Mouse (Mus musculus) adrenal gland, postnatal 4 days (tissue): Measurements from ENCODE around the gene Fbxl18. TPM values are rescaled to one million over a fixed set of nuclear protein-coding genes. Genes with fewer than 3 reads are reported as not detected.
A peak's percentile ranks its signal among the peaks of the same experiment; 100 is the strongest.

Experiments
- DNase-seq, 2 experiments: peaks; one replicate each; pipeline ENCODE4 v3.0.0; 2021 to 2022; ENCODE audit warnings: low spot score in 2 of 2, mixed read lengths in 2 of 2
- total RNA-seq, 2 experiments: library from RNA; stranded (reverse); gene quantifications; 2 replicates each; pipeline ENCODE4 v1.2.3; 2021

The Fbxl18 gene
- total RNA-seq, 2 experiments from 2014 or later: 18.3 to 20.9 TPM

DNA sequence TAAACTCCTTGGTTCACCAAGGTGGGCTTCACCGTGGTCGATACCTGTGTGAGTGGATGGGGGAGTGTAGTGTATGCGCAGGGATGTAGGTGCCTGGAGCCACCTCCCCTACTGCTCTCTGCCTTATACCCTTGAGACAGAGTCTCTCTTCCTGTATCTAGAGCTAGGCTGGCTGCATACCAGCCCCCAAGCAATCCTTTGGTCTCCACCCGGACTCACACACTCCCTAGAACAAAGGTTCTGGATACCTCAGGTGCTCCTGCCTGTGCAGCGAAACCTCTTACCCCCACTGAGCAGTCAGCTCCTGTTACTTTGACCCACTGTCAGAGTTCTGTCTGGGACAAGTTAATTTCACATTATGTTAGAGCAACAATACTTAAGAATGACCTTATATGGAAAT, 69.6 kb downstream of the Fbxl18 start:
- no peak for DNase-seq

DNA sequence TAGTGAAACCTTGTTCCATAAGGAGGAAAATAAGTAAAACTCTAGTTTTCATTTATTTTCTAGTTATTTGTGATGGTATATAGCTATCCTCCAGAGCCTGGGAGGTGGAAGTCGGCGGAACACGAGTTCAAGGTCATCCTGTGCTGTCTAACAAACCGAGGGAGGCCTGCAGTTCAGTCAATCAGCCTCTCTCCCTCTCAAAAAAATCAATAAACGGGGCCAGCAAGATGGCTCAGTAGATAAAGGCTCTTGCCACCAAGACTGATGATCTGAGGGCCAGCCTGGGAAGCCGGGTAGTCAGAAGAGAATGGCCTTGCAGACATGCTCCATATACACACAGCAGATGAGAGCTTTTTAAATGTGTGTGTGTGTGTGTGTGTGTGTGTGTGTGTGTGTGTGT, 71.1 kb downstream of the Fbxl18 start:
- DNase-seq: no peak

- peak; percentile 71 to 86 for DNase-seq
These were observed 71.8 kb downstream of the Fbxl18 start for GRCm38 (mm10) chr5:142823096-142824062.

GRCm38 (mm10) chr5:142822286-142823095, 72.7 kb downstream of the Fbxl18 start:
- DNase-seq: peak; percentile 28 to 52

DNA sequence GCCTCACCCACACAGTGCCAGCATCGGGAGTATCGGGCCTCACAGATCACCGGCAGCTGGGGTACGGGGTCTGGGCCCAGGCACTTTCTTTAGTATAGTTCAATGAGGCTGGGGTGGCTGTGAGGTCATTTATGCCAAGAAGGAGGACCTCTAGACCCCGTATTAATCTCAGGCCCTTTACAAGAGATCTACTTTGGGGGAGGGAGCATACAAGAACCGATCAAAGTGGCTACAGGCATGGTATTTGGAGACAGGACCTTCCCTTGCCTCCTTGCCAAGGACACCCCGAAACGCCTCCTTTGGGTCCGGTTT, 73.3 kb downstream of the Fbxl18 start:
- no peak for DNase-seq

DNA sequence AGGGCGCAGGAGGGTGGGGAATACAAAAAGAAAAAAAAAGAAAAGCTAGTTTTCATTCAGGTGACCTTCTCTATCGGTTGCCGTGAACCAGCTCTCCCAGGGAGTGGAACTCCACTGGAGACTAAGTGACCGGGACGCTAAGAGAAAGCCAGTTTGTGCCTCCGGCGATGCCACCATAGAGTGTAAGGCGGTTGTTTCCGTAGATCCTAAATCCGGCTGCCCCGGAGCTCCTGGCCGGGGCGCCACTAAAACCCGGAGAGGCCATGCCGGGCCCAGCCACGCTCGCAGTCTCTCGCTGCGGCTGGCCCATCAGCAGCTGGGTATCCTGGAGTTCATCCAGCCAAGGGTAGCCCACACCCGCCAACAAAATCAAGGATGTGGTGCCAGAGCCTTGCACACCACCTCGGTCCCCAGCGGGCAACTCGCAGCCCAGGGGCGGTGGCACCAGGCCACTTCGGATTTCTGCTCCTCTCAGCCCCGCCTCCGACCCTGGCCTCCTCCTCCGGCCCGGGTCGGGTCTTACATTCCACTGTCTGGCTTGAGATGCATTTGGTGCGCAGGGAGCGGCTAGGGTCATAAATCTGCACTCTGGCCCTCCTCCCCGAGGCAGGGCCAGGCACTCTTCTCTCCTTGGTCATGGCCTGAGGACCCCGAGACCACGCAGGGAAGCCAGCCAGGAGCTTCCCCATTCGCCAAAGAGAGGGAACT, 73.8 kb downstream of the Fbxl18 start:
- peak; percentile 85 to 89 for DNase-seq

- peak; percentile 34 to 49 for DNase-seq
These were observed 74.7 kb downstream of the Fbxl18 start for GRCm38 (mm10) chr5:142820276-142821265.

- DNase-seq: peak; percentile 27 to 31
These were observed 75.6 kb downstream of the Fbxl18 start for GRCm38 (mm10) chr5:142819385-142820275.

- peak in 1 of 2 experiments; percentile 52 for DNase-seq
These were observed 76.5 kb downstream of the Fbxl18 start for GRCm38 (mm10) chr5:142818435-142819360.

DNA sequence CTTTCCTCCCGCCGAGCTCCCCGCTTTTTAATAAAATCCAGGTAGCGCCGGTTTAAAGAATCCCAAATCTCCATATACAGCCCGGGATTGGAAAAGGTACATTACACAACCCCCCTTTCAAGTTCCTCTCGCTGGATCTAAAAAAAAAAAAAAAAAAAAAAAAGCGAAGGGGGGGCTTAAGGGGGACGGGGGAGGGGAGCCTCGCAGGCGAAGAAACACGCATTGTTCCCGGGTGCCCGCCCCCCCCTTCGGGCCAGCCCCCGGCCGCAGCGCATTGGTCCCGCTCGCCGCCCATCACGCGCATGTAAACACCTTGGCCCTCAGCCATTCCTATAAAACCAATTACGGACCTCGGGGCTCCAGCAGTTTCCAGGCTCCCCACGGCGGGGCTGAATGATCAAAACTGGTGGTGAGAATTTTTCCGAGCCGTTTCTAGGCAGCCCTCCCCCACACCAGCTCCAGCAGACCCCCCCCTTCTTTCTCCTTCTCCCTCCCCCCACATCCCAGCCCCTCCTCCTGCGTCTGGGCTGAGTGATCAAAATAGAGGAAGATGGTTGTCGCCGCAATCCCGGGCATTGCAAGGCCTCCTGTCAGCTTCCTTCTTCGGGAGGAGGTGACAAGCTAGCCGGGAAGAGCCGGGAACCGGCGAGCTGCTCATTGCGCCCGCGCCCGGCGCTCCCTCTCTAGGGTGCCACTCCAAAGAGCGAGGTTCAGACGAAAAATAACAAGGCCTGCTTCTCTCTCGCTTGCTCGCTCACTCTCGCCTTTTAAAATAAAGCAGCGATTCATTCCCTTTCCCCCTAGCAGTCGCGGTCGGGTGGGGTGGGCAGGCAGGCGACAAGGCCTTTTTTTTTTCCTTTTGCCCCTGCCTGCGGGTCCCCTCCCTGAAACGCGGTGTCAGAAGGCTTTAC, 77.4 kb downstream of the Fbxl18 start, which contains the start of gene Tnrc18:
Gene Tnrc18, minus strand, starts transcription at position 139 of the 911 bp plus-strand sequence.
- DNase-seq: peak; percentile 98 to 100

Other genes starting within 250 kb of the Fbxl18 start
- 10 to 100 TPM; 28.9 to 30.7 TPM for gene Slc29a4, start 202.9 kb downstream of the Fbxl18 start, total RNA-seq
- gene Tnrc18, start 77.8 kb downstream of the Fbxl18 start, total RNA-seq: 100 to 1,000 TPM; 149 to 153 TPM
- gene Actb, start 11.3 kb upstream of the Fbxl18 start, total RNA-seq: 1,000 to 10,000 TPM; 3,089 to 3,273 TPM
- gene Fscn1, start 64.9 kb upstream of the Fbxl18 start, total RNA-seq: 100 to 1,000 TPM; 122 to 151 TPM
- 10 to 100 TPM; 59.9 to 60.5 TPM for gene Rnf216, start 217.6 kb upstream of the Fbxl18 start, total RNA-seq